Mouse (Mus musculus) adrenal gland, postnatal 4 days (tissue): ENCODE data around the gene Rdh19. TPM values are rescaled to one million over a fixed set of nuclear protein-coding genes. Genes with fewer than 3 reads are reported as not detected.

ENCODE experiments used
- total RNA-seq, 2 experiments: library from RNA; stranded (reverse); gene quantifications; 2 replicates each; pipeline ENCODE4 v1.2.3; 2021

The Rdh19 gene
- total RNA-seq, 2 experiments from 2014 or later = 0.23 to 7.3 TPM

Other genes with a start within 250 kb of the Rdh19 start
- gene Lrp1, start 228.8 kb upstream of the Rdh19 start, total RNA-seq = 100 to 1,000 TPM; 283 to 301 TPM
- gene Stat6, start 206.9 kb upstream of the Rdh19 start, total RNA-seq = 10 to 100 TPM; 72.7 to 78.0 TPM
- 10 to 100 TPM; 11.6 to 13.2 TPM for gene Nemp1, start 183.0 kb upstream of the Rdh19 start, total RNA-seq
- gene Nab2, start 181.4 kb upstream of the Rdh19 start, total RNA-seq = 10 to 100 TPM; 22.8 to 24.4 TPM
- gene Myo1a, start 144.8 kb upstream of the Rdh19 start, total RNA-seq = 1 to 10 TPM; 1.6 to 2.1 TPM
- under 1 TPM in 1 of 2 experiments, not detected in 1; 0.48 TPM for gene Tac2, start 125.5 kb upstream of the Rdh19 start, total RNA-seq
- 10 to 100 TPM; 16.2 to 17.4 TPM for gene Zbtb39, start 110.4 kb upstream of the Rdh19 start, total RNA-seq
- 10 to 100 TPM; 13.7 to 17.4 TPM for gene Gpr182, start 98.2 kb upstream of the Rdh19 start, total RNA-seq
- 1 to 10 TPM; 1.3 to 1.9 TPM for gene Rdh1, start 90.2 kb upstream of the Rdh19 start, total RNA-seq
- gene Rdh16f1, start 90.1 kb upstream of the Rdh19 start, total RNA-seq = 1 to 10 TPM; 2.3 to 2.5 TPM
- gene Rdh9, start 73.5 kb upstream of the Rdh19 start, total RNA-seq = 1 to 10 TPM in 1 of 2 experiments, not detected in 1; 4.3 TPM
- gene Rdh16, start 48.8 kb upstream of the Rdh19 start, total RNA-seq = 1 to 10 TPM in 1 of 2 experiments, under 1 TPM in 1; 0.28 to 2.1 TPM
- gene Rdh16f2, start 16.5 kb downstream of the Rdh19 start, total RNA-seq = under 1 TPM; 0.82 to 0.90 TPM
- 10 to 100 TPM in 1 of 2 experiments, under 1 TPM in 1; 0.95 to 46.8 TPM for gene Rdh7, start 38.9 kb downstream of the Rdh19 start, total RNA-seq
- under 1 TPM in 1 of 2 experiments, not detected in 1; 0.25 TPM for gene Sdr9c7, start 48.6 kb downstream of the Rdh19 start, total RNA-seq
- gene Hsd17b6, start 157.7 kb downstream of the Rdh19 start, total RNA-seq = 1 to 10 TPM in 1 of 2 experiments, under 1 TPM in 1; 0.22 to 8.9 TPM
- 10 to 100 TPM; 22.3 to 26.6 TPM for gene Prim1, start 165.2 kb downstream of the Rdh19 start, total RNA-seq
- 100 to 1,000 TPM; 823 to 829 TPM for gene Naca, start 185.6 kb downstream of the Rdh19 start, total RNA-seq
- 100 to 1,000 TPM; 152 to 160 TPM for gene Ptges3, start 209.0 kb downstream of the Rdh19 start, total RNA-seq
- 1,000 to 10,000 TPM; 2,157 to 2,362 TPM for gene Atp5b, start 233.3 kb downstream of the Rdh19 start, total RNA-seq
- 10 to 100 TPM; 70.6 to 72.2 TPM for gene Baz2a, start 241.6 kb downstream of the Rdh19 start, total RNA-seq